Mouse (Mus musculus) mesoderm, embryonic 11.5 days (tissue): ENCODE measurements at regions not wholly inside any gene's neighbourhood (a gene's known extent, or its start where the extent isn't known, plus 50 kb on each side); places are given as distances from the start of the nearest gene placed in this dataset.

Source experiments
- DNase-seq: peaks from one replicate; pipeline ENCODE4 v3.0.0-alpha.2; 2012; ENCODE audit warnings: low read depth, low spot score

DNA sequence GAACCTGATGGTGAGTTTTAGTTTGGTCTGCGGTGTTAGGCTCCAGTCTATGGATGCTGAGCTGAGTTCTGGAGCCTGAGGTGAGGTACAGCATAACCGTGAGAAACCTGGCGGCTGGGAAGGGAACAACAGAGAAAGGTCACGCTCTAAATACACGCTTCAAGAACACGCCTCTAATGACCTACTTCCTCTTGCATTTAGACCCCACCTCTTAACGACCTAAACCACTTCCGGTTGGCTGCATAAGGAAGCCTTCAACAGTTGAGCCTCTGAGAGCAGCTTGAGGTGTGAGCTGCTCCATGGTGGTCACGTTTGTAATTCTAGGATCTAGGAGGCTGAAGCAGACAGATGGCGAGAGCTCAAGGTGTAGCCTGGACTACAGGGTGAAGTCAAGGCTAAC is 175.8 kb downstream of the Zfp365 start:
- no peak for DNase-seq

DNA sequence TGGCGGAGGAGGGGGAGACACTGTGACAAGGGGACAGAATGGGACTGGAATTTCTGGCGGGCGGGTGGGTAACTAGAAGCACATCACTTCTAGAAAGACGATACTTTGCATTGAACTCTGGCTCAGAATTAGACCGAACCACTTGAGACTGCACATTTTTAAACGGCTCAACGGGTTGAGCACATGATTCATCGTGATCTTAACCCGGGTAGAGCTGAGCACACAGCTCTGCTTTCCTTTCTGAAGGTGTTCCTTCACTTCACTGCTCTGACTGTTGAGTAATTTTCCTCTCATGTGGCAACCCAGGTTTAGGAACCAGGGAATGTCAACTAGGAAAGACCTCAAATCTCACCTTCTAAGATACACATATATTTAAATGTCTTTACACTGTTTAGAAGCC is 180.9 kb downstream of the Zfp365 start:
- no peak for DNase-seq

GRCm38 (mm10) chr10:67729271-67729670 is 180.5 kb upstream of the Ado start:
- peak; percentile 39 for DNase-seq

GRCm38 (mm10) chr10:67727580-67727979 is 178.8 kb upstream of the Ado start:
- DNase-seq, result no peak

- no peak for DNase-seq
These were observed 178.0 kb upstream of the Ado start for GRCm38 (mm10) chr10:67726796-67727195.

- DNase-seq, result no peak
These were observed 177.6 kb upstream of the Ado start for GRCm38 (mm10) chr10:67726351-67726750.

DNA sequence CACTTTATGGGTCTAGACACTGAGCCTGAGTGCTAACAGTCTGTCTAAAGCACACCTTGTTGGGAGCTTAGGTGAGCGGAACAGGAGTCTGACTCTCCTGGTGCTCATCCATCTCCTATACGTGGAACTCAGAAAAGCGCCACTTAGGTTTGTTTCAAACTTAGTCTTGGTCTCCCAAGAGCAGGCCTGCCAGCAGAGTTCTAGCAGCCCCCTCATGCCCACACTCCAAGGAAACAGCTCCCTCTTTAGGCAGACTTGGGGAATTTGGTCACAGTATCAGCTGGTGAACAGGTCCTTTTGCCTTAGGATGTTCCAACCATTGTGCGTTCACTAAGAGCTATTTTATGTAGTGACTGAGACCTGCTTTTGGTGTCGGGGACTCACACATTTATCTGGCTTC is 173.0 kb upstream of the Ado start:
- peak; percentile 41 for DNase-seq

- DNase-seq, result no peak
These were observed 168.8 kb upstream of the Ado start for GRCm38 (mm10) chr10:67717506-67717905.

DNA sequence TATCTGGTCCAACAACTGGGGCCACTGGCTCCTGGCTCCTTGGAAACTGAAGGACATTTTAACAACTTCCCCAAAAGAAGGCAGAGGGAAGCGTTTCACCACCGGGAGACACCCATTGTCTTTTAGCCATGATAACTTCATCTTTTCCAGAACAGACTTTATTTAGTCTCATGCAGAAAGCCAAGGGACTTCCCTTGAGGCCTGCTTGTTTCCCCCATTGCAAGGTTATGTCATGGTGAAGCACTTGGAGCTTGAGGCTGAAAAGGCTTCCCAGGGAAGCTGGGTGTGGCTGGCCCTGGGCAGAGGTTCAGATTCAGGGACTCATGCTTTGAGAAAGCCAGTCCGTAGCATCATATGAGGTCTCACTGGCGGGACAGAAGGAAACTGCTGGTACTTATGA is 166.3 kb upstream of the Ado start:
- DNase-seq, result no peak

GRCm38 (mm10) chr10:67713098-67713497 is 164.3 kb upstream of the Ado start:
- DNase-seq, result no peak

GRCm38 (mm10) chr10:67712665-67713064 is 163.9 kb upstream of the Ado start:
- no peak for DNase-seq

GRCm38 (mm10) chr10:67711961-67712360 is 163.2 kb upstream of the Ado start:
- DNase-seq, result no peak

- DNase-seq, result no peak
These were observed 157.7 kb upstream of the Ado start for GRCm38 (mm10) chr10:67706436-67706835.

DNA sequence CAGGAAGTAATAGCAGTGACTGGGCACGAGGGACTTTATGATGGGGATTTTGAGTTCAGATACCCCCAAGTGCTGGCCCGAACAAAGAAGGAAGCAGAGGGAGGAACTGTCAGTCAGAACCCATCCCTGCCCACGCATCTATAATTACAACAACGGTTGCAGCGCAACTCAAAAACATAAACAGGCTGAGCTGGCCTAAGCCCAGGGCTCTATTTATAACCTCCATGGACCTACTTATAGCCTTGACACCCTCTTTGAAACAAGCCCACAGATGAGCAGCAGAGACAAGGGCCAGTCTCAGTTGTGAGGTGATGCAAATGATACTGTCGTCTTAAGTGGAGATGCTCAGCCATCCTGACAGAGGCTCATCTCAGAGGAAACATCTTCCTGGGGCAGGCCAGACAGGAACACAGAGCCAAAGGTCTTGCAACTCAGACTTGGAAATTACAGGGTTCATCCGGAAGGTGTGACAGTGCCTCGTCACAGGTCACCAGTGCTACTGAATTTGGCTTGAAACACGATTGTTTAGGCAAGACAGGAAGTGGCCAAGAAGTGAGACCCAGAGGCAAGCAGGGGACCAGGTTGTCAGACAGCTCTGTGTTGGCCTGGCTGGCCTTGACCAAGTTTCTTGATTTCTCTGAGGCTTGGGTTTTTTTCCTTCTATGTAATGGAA is 154.2 kb upstream of the Ado start:
- DNase-seq, result no peak

DNA sequence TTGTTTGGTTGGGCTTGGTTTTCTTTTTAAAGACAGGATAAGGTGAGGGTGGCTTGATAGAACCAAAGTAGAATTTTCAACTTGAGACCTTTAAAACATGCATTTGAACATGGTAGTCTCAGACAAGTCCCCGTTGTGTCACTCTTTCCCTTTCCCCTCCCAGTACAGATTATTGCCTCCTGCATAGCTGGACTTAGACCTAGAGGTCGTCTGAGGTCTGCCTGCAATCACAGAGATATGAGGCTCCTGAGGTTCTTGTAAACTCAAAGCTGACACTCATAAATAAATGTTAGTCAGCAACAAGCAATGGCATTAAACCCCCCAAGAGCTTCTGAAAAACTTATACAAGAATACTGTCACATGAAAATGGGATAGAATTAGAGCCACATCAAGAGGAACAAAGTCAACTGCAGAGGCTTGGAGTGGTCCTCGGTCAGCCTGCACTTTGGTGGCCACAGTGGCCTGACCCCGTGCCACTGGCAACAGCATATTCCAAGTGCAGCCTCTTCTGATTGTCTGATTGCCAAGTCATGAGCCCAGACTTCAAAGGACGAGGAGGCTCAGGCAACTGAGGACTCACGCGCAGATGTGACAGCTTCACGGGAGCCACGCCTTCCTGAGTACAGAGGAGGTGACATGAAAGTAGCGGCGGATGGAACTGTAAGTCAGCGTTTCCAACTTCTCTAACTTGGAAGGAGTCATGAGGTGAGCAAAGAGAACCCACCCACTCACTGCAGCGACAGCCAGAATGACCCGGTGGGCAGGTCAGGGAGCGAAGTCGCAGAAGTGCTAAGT is 148.8 kb upstream of the Ado start:
- no peak for DNase-seq

DNA sequence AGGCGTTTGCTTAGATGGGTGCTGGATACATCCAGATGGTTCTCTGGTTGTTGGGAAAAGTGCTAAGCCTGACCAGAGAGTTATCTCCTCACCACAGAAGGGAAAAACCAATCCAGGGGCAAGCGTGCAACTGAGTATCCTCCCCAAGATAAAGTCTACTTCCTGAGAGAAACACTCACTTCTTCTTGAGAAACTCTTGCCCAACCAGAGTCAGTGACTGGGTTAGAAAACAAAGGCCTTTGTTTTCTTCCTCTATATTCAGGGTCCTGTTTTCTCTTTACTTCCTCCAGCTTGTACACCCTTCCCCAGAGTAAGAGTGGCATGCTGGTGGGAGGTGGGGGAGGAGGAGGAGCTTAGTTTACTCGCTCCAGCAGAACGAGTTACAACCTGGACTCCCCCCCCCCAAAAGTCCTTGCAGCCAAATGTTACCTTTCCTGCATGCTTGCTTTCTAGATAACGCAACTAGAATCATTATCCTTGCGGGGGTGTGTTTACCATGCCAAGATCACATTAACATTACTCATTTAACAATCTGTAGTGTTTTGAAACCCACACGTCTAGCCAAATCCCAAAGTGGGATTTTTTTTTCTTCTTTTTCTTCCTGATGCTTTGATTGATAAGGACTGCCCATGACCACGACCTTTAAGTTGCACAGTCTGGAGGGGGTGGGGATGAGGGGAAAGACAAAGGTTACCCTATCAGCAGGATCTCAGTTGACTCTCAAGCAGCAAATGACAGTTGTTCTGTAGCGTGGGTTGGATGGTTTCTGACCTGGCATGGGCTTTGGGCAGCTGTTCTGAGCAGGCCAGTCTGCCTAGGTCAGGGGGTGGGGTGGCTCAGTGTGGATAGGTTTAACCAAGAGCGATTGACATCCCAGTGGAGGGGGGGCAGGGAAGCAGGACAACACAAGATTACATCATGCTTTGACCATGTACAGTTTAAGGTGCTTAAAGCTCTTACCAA is 147.4 kb upstream of the Ado start:
- no peak for DNase-seq

DNA sequence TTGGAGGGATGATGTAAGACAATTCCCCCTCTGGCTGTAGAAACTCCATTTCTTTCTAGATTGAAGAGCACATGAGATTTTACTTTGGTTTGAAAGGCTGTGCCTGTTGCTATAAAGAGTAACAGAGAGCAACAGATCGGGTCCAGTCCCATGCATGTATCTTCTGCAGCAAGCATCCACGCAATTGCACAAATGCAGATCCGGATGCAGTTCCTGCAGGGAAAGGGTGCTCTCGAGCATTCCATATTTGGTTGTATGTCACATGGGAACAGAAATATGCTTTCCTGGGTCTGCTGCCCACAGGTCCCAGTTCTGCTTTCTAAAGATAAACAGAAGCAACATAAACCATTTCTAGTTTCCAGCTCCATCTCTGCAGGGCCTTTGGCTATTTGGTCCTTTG is 146.0 kb upstream of the Ado start:
- DNase-seq, result no peak

DNA sequence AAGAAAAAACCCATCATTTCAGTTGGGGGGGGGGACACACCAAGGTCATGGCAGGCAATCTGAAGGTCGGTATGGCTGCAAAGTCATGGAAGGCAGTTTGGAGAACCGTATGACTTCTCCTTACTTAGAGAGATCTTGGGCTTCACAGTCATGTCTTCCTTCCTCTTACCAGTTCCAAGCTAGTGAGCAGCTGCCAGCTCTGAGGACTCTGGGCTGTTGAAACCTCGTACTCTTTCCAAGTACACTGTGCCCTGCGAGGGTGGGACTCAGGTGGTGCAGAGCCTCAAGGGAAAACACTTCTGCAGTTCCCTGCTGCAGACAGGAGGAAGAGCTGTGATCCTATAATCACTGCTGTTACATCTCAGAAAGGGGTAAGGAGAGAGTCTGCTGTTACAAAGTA is 144.8 kb upstream of the Ado start:
- DNase-seq, result no peak

DNA sequence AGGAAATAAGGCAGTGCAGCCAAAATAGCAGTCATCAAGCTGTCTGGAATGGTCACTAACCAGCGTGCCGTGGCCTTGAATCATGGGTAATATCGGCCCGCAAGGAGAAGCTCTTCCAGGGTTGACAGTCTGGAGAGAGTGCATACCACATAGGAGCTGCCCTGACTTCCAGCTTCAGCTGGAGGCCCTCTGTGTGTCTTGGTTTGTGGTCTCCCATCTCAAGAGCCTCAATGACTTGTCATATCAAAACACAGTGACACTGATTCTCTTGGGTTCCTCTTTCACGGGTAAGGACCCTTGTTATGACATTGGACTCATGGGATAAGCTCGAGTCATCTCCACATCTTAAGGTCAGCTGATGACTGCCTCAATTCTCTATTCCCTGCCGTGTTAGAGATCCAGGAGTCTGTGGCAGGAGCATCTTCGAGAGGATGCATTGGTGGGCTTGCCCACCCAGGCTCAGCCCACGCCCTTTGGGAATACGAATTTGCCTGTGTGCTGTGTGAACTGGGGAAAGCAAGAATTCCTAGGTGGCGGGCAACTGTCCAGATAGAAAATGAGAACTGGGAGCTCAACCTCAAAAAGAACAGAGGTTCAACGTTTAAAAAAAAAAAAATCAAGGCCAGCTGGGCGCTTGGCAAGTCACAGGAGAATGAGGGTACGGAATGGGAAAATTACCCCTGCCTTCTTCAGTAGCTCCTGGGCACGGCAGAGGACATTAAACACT is 141.4 kb upstream of the Ado start:
- DNase-seq, result no peak

GRCm38 (mm10) chr10:67679382-67679781 is 130.6 kb upstream of the Ado start:
- no peak for DNase-seq

DNA sequence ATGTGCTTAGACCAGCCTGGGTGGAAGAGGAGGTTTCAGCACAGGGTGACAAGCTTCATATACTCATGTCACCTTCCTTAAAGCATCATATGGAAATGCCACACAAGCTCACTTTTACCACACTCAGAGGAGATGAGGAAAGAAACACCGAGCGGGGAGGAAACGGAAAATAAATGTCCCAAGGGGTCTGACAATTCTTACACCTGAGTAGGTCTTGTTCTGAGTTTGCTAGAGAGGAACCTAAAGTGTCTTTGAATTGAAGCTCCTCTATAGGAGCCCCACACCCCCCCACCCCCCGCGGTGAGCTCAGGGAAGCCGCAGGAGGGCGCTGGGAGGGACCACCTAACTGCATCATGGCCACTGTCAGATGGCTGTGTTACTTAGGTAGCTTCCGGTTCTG is 124.7 kb upstream of the Ado start:
- DNase-seq, result no peak

DNA sequence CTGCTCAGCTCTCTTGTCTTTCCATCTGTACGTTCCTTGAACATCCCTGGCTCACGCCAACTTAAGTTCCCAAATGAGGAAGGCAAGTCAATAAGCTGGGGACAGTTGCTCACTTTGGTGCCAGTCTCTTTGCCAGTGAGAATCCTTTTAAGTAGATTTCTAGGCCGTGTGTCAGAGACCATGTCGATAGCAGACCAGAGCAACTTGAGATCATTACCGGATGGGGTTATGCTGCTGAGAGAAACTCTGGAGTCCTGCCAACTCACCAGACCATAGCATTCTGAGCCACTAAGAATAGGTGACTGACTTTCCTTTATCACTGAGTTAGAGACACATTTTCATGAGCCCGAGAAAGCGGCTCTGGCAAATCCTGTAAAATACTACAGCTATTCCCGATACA is 123.5 kb upstream of the Ado start:
- DNase-seq, result no peak
